Mouse (Mus musculus): ENCODE data around the gene Foxp1. TPM values are rescaled to one million over a fixed set of nuclear protein-coding genes. Genes with fewer than 3 reads are reported as not detected.

Foxp1 gene
- 52.4 and 67.7 TPM in 2 replicates for polyA plus RNA-seq (2014; fragmentation: Nextera tagmentation; extraction: Ambion mirVana)

GRCm38 (mm10) chr6:99522359-99523108 is at the start of gene Foxp1:
Foxp1 (minus strand) TSS chr6:99522721.
- Histone ChIP-seq H3K27ac (ENCODE audit: low read depth, low read length) (peak within 1 kb of the TSS; percentile 100), H3K9ac (replicated peaks; ENCODE audit: low read depth, low read length) (peak within 1 kb of the TSS; percentile 96), H3K4me1 (ENCODE audit: control insufficient read depth, insufficient read depth, low read length) (peaks cover 3% of the 10 kb centered on the region), H3K9me3 (ENCODE audit: control insufficient read depth, low read length) (no peaks in the 10 kb centered on the region), H3K4me2 (ENCODE audit: low read depth, low read length) (peak within 1 kb of the TSS; percentile 99), H3K27me3 (ENCODE audit: control insufficient read depth, insufficient read depth, low read length) (no peaks in the 10 kb centered on the region), H3K36me3 (ENCODE audit: control insufficient read depth, insufficient read depth, low read length) (no peaks in the 10 kb centered on the region), H3K4me3 (ENCODE audit: low read depth, low read length) (peak within 1 kb of the TSS; percentile 72)
- ATAC-seq (ENCODE audit: low read depth), result peak; percentile 63
- WGBS, result under 1% methylated on average over 57 of the region's 72 CpGs

DNA sequence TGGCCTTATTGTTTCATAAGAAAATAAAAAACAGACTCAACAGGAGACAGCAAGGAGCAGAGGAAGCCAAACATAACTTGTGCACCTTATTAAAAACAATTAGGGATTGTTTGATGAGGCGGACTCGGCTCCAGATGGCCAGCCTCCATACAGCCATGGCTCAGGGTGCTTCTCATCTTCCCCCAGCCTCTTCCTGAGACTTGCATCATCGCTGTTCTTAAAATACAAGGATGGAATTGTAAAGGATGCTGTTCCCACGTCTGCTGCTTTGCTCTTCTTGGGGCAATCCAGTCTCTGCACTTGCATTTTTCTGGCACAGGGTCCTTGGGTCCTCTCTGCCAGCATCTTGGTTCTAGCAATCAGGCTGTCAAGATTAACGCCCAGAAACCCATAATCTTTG is 49.5 kb upstream of the Foxp1 start:
- Histone ChIP-seq H3K9ac (replicated peaks; ENCODE audit: low read depth, low read length) (no peak overlapping the region), H3K9me3 (ENCODE audit: control insufficient read depth, low read length) (no peaks in the 10 kb centered on the region), H3K4me2 (ENCODE audit: low read depth, low read length) (no peak overlapping the region), H3K27ac (ENCODE audit: low read depth, low read length) (no peak overlapping the region), H3K4me3 (ENCODE audit: low read depth, low read length) (no peak overlapping the region), H3K27me3 (ENCODE audit: control insufficient read depth, insufficient read depth, low read length) (no peaks in the 10 kb centered on the region), H3K4me1 (ENCODE audit: control insufficient read depth, insufficient read depth, low read length) (no peaks in the 10 kb centered on the region), H3K36me3 (ENCODE audit: control insufficient read depth, insufficient read depth, low read length) (no peaks in the 10 kb centered on the region)
- ATAC-seq (ENCODE audit: low read depth), result no peak
- whole genome bisulfite sequencing, result 74% methylated on average over 5 of the region's 5 CpGs

GRCm38 (mm10) chr6:99566921-99567320 is 44.4 kb upstream of the Foxp1 start:
- no peak overlapping the region for H3K27ac ChIP-seq (ENCODE audit: low read depth, low read length)
- H3K27me3 ChIP-seq (ENCODE audit: control insufficient read depth, insufficient read depth, low read length), result no peaks in the 10 kb centered on the region
- H3K4me1 ChIP-seq (ENCODE audit: control insufficient read depth, insufficient read depth, low read length), result no peaks in the 10 kb centered on the region
- no peak overlapping the region for H3K4me3 ChIP-seq (ENCODE audit: low read depth, low read length)
- H3K9ac ChIP-seq (replicated peaks; ENCODE audit: low read depth, low read length), result no peak overlapping the region
- no peak overlapping the region for H3K4me2 ChIP-seq (ENCODE audit: low read depth, low read length)
- H3K36me3 ChIP-seq (ENCODE audit: control insufficient read depth, insufficient read depth, low read length), result no peaks in the 10 kb centered on the region
- ATAC-seq (ENCODE audit: low read depth), result no peak
- 73% methylated on average over 8 of the region's 8 CpGs for WGBS
- H3K9me3 ChIP-seq (ENCODE audit: control insufficient read depth, low read length), result no peaks in the 10 kb centered on the region

- Histone ChIP-seq H3K4me2 (ENCODE audit: low read depth, low read length) (no peak overlapping the region), H3K27me3 (ENCODE audit: control insufficient read depth, insufficient read depth, low read length) (no peaks in the 10 kb centered on the region), H3K36me3 (ENCODE audit: control insufficient read depth, insufficient read depth, low read length) (no peaks in the 10 kb centered on the region), H3K9me3 (ENCODE audit: control insufficient read depth, low read length) (no peaks in the 10 kb centered on the region), H3K27ac (ENCODE audit: low read depth, low read length) (no peak overlapping the region), H3K4me1 (ENCODE audit: control insufficient read depth, insufficient read depth, low read length) (no peaks in the 10 kb centered on the region), H3K4me3 (ENCODE audit: low read depth, low read length) (no peak overlapping the region), H3K9ac (replicated peaks; ENCODE audit: low read depth, low read length) (no peak overlapping the region)
- WGBS, result 77% methylated on average over 3 of the region's 3 CpGs
- no peak for ATAC-seq (ENCODE audit: low read depth)
These were observed 42.2 kb upstream of the Foxp1 start for GRCm38 (mm10) chr6:99564766-99565165.

DNA sequence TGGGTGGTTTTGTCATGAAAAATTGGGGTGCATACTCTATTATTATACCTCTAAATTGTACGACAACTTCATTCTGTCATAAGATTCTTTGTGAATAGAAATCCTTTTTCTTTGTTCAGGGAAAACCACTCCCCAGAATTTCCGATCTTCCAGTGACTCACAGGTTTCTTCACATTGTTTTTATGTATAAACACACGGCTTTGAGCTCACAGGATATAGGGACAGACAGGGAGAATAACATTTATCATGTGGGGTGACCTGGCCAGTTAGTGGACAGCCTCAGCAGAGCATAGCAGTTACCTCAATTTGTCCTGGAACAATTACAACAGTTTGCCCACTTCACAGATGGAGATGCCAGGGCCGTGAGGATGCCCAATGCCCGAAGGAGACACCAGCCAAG is 34.4 kb upstream of the Foxp1 start:
- Histone ChIP-seq H3K4me2 (ENCODE audit: low read depth, low read length) (no peak overlapping the region), H3K4me3 (ENCODE audit: low read depth, low read length) (no peak overlapping the region), H3K4me1 (ENCODE audit: control insufficient read depth, insufficient read depth, low read length) (no peaks in the 10 kb centered on the region), H3K27ac (ENCODE audit: low read depth, low read length) (no peak overlapping the region), H3K27me3 (ENCODE audit: control insufficient read depth, insufficient read depth, low read length) (no peaks in the 10 kb centered on the region), H3K9ac (replicated peaks; ENCODE audit: low read depth, low read length) (no peak overlapping the region), H3K36me3 (ENCODE audit: control insufficient read depth, insufficient read depth, low read length) (no peaks in the 10 kb centered on the region), H3K9me3 (ENCODE audit: control insufficient read depth, low read length) (no peaks in the 10 kb centered on the region)
- no peak for ATAC-seq (ENCODE audit: low read depth)
- WGBS, result 91% methylated on average over 5 of the region's 5 CpGs

DNA sequence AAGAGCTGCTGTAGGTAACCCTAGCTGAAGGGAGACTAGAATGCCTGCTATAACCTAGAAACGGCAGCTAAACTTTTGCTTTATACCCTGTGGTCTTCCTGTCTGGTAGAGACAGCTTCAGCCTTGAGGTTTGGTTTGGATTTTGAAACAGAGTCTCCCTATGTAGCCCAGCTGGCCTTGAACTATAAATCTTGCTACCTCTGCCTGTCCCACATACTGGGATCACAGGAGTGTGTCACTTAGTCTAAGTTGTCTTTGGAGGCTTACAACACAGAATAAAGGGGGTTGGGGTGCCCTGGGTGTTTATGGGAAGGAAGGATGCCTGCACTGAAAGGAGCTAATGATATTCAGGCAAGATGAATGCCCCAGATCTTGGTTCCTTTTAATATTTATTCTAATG is 30.3 kb upstream of the Foxp1 start:
- Histone ChIP-seq H3K4me2 (ENCODE audit: low read depth, low read length) (no peak overlapping the region), H3K4me1 (ENCODE audit: control insufficient read depth, insufficient read depth, low read length) (no peaks in the 10 kb centered on the region), H3K36me3 (ENCODE audit: control insufficient read depth, insufficient read depth, low read length) (no peaks in the 10 kb centered on the region), H3K4me3 (ENCODE audit: low read depth, low read length) (no peak overlapping the region), H3K9ac (replicated peaks; ENCODE audit: low read depth, low read length) (no peak overlapping the region), H3K9me3 (ENCODE audit: control insufficient read depth, low read length) (no peaks in the 10 kb centered on the region), H3K27ac (ENCODE audit: low read depth, low read length) (no peak overlapping the region), H3K27me3 (ENCODE audit: control insufficient read depth, insufficient read depth, low read length) (no peaks in the 10 kb centered on the region)
- WGBS, result 77% methylated on average over 1 of the region's 1 CpGs
- no peak for ATAC-seq (ENCODE audit: low read depth)

DNA sequence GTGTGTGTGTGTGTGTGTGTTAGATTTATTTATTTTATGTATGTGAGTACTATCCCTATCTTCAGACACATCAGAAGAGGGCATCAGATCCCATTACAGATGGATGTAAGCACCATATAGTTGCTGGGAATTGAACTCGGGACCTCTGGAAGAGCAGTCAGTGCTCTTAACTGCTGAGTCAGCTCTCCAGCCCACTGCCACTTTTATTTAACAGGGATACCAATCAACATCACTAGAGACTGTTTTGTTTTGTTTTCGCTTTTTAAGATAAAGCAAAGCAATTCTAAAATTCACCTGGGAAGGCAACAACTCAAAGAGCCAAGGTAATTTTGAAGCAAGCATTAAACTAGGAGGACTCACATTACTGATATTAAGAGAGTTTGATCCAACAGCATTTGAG is 23.9 kb upstream of the Foxp1 start:
- Histone ChIP-seq H3K9me3 (ENCODE audit: control insufficient read depth, low read length) (no peaks in the 10 kb centered on the region), H3K4me1 (ENCODE audit: control insufficient read depth, insufficient read depth, low read length) (no peaks in the 10 kb centered on the region), H3K4me3 (ENCODE audit: low read depth, low read length) (no peak overlapping the region), H3K4me2 (ENCODE audit: low read depth, low read length) (no peak overlapping the region), H3K9ac (replicated peaks; ENCODE audit: low read depth, low read length) (no peak overlapping the region), H3K36me3 (ENCODE audit: control insufficient read depth, insufficient read depth, low read length) (no peaks in the 10 kb centered on the region), H3K27me3 (ENCODE audit: control insufficient read depth, insufficient read depth, low read length) (no peaks in the 10 kb centered on the region), H3K27ac (ENCODE audit: low read depth, low read length) (no peak overlapping the region)
- no peak for ATAC-seq (ENCODE audit: low read depth)
- 95% methylated on average over 2 of the region's 2 CpGs for WGBS

GRCm38 (mm10) chr6:99545437-99545836 is 22.9 kb upstream of the Foxp1 start:
- Histone ChIP-seq H3K9me3 (ENCODE audit: control insufficient read depth, low read length) (no peaks in the 10 kb centered on the region), H3K27me3 (ENCODE audit: control insufficient read depth, insufficient read depth, low read length) (no peaks in the 10 kb centered on the region), H3K36me3 (ENCODE audit: control insufficient read depth, insufficient read depth, low read length) (no peaks in the 10 kb centered on the region), H3K4me3 (ENCODE audit: low read depth, low read length) (no peak overlapping the region), H3K4me1 (ENCODE audit: control insufficient read depth, insufficient read depth, low read length) (no peaks in the 10 kb centered on the region), H3K4me2 (ENCODE audit: low read depth, low read length) (no peak overlapping the region), H3K27ac (ENCODE audit: low read depth, low read length) (no peak overlapping the region), H3K9ac (replicated peaks; ENCODE audit: low read depth, low read length) (no peak overlapping the region)
- 68% methylated on average over 6 of the region's 6 CpGs for WGBS
- no peak for ATAC-seq (ENCODE audit: low read depth)

DNA sequence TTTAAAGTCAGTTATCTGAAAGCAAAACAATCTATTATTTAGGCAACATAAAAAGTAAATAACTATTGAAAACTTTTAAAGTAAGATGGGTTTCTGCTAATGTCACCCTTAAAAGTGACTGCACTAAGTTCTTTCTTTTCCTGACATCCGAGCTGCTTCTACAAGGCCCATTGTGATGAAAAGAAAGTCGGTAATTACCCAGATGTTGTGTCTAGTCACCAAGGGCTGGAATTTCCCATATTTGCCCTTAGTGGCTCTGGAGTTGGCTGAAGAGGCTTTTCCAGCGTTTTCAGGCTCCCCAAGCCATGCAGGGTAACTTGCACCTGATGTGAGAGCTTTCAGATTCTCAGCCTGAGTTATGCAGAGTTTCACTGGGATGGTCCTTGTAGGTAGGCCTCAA is 18.6 kb upstream of the Foxp1 start:
- H3K4me2 ChIP-seq (ENCODE audit: low read depth, low read length), result no peak overlapping the region
- no peak overlapping the region for H3K9ac ChIP-seq (replicated peaks; ENCODE audit: low read depth, low read length)
- H3K27me3 ChIP-seq (ENCODE audit: control insufficient read depth, insufficient read depth, low read length), result no peaks in the 10 kb centered on the region
- no peak overlapping the region for H3K4me3 ChIP-seq (ENCODE audit: low read depth, low read length)
- H3K4me1 ChIP-seq (ENCODE audit: control insufficient read depth, insufficient read depth, low read length), result no peaks in the 10 kb centered on the region
- no peaks in the 10 kb centered on the region for H3K36me3 ChIP-seq (ENCODE audit: control insufficient read depth, insufficient read depth, low read length)
- no peak for ATAC-seq (ENCODE audit: low read depth)
- H3K9me3 ChIP-seq (ENCODE audit: control insufficient read depth, low read length), result no peaks in the 10 kb centered on the region
- H3K27ac ChIP-seq (ENCODE audit: low read depth, low read length), result no peak overlapping the region
- 35% methylated on average over 3 of the region's 3 CpGs for WGBS
